Mouse (Mus musculus): Measurements from ENCODE around the gene Nbeal1. TPM values are rescaled to one million over a fixed set of nuclear protein-coding genes. Genes with fewer than 3 reads are reported as not detected.
"Not testable (repeated sequence)": the region's sequence is repeated elsewhere in the genome, so short reads cannot be mapped to it uniquely, and the experiment has no call there.

Nbeal1 gene
- total RNA-seq (2022) = 10 to 100 TPM; 23.3 to 28.3 (median 24.5) TPM

GRCm38 (mm10) chr1:60179932-60180783 is at the start of gene Nbeal1:
TSS of gene Nbeal1 (plus strand) at chr1:60180599.
- peak; percentile 94 to 98 for DNase-seq (ENCODE audit: low spot score in 2 of 2)

GRCm38 (mm10) chr1:60137346-60137745 is 43.1 kb upstream of the Nbeal1 start:
- DNase-seq (ENCODE audit: low spot score in 2 of 2) = no peak

DNA sequence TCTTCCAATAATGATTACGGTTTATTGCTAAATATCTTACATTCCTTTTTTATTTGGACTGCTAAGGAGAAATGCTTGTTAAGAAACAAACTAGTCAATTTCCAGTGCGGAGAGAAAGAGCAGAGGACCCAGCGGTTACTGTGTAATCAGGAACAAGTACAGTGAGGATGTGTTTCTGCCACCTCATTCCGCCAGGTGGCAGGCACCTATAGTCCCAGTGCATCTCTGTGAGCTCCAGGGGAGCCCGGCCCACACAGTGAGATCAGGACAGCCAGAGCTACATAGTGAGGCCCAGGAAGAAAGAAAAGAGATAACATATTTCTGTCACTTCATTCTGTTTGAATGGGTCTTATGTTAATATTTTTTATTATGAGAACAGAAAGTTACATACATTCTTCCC is 27.7 kb upstream of the Nbeal1 start:
- DNase-seq (ENCODE audit: low spot score in 2 of 2) = no peak

- no peak for DNase-seq (ENCODE audit: low spot score in 2 of 2)
These were observed 23.7 kb upstream of the Nbeal1 start for GRCm38 (mm10) chr1:60156651-60157050.

DNA sequence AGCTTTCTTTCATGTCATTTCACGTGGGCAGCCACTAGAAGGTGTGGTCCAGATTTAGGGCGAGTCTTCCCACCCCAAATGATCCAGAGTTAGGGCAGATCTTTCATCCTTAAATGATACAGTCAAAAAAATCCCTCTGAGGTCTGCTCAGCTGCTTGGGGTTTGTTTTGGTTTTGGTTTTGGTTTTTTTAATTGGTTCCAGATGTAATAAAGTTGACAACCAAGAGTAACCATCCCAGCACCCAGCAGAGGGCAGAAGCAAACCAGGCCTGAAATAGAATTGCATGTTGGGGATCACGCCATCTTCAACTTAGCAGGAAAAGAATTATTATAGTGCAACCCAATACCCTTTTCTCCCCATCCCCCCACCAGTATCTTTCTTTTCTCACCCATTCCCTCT is 22.0 kb upstream of the Nbeal1 start:
- DNase-seq (ENCODE audit: low spot score in 2 of 2) = no peak

- no peak for DNase-seq (ENCODE audit: low spot score in 2 of 2)
These were observed 16.7 kb upstream of the Nbeal1 start for GRCm38 (mm10) chr1:60163676-60164075.

GRCm38 (mm10) chr1:60169626-60170025 is 10.8 kb upstream of the Nbeal1 start:
- DNase-seq (ENCODE audit: low spot score in 2 of 2) = no peak

GRCm38 (mm10) chr1:60170251-60170650 is 10.1 kb upstream of the Nbeal1 start:
- no peak for DNase-seq (ENCODE audit: low spot score in 2 of 2)

DNA sequence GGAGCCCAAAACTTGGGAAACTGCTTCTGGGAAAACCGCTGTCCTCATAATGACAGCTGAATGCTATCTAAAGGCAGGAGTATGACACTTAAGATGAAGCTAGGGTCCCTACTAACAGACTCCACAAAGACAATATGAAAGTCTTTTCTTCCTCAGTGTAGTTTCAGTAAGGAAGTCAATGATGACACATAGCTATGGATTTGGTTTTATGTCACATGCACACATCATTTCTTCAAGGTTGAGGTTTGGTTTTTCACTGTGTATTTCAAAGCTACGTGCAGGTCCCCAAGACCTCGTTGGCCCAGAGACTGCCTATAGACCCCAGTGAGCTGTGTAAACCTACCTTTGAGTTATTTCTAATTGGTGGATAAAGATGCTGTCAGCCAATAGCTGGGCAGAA is 7.3 kb upstream of the Nbeal1 start:
- DNase-seq (ENCODE audit: low spot score in 2 of 2) = no peak

GRCm38 (mm10) chr1:60177814-60178213 is 2.6 kb upstream of the Nbeal1 start:
- DNase-seq (ENCODE audit: low spot score in 2 of 2) = not testable (repeated sequence)

DNA sequence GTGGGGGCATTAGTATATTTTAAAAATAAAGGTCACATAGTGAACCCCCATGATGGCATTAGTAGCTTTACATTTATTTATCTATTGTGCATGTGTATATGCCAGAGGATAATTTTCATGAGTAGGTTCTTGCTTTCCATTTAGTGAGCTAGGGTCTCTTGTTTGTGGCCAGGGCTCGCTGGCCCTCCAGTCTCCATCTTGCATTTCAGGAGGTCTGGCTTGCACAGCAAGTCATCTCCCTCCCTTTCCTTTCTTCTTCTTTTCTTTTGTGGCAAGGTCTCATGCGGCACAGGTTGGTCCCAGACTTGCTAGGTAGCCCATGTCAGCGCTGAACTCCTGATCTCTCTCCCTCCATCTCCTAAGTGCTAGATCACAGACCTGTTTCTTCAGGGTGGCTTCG is 1.0 kb upstream of the Nbeal1 start:
- DNase-seq (ENCODE audit: low spot score in 2 of 2) = no peak

DNA sequence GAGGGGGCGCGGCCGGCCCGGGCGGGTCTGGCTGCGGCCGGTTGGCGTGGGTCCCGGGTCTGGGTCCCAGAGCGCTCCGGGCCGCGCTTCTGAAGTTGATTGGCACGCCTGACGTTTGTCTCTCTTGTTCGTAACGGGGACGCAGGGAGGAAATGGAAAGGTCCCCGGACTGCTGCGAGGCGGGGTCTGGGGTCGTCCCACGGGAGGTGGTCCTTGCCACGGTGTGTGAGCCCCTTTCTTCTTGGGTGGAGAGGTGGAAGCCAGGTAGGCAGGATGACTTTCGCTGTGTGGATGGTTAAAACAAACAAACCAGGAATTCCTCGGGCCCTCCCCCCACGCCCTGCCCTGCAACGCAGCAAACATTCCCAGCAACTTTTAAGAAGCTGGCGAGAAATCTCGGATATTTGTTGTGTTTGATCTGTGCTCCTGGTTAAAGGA is 404 bp downstream of the Nbeal1 start:
- DNase-seq (ENCODE audit: low spot score in 2 of 2) = peak; percentile 13 to 15

GRCm38 (mm10) chr1:60188454-60188853 is 8.1 kb downstream of the Nbeal1 start:
- DNase-seq (ENCODE audit: low spot score in 2 of 2) = no peak

GRCm38 (mm10) chr1:60196813-60197212 is 16.4 kb downstream of the Nbeal1 start:
- no peak for DNase-seq (ENCODE audit: low spot score in 2 of 2)

GRCm38 (mm10) chr1:60199006-60199405 is 18.6 kb downstream of the Nbeal1 start:
- no peak for DNase-seq (ENCODE audit: low spot score in 2 of 2)

DNA sequence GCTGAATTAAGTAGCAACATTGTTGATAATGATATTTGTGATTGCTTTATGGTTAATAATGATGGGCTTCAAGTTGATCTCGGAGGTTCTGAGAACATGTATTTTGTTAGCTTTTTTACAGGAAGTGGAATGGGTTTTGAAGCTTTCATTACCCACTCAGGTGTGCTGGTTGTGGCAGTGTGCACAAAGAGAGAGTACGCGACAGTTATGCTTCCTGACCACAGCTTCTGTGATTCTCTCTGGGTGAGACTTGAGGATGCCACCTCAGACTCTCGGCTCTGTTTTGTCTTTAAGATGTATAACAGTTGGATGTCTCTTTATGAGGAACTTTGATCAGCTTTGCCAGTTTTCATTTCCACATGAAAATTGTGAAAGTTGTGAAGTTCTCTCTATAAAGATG is 55.9 kb downstream of the Nbeal1 start:
- no peak for DNase-seq (ENCODE audit: low spot score in 2 of 2)

- DNase-seq (ENCODE audit: low spot score in 2 of 2) = no peak
These were observed 60.0 kb downstream of the Nbeal1 start for GRCm38 (mm10) chr1:60240430-60240829.

DNA sequence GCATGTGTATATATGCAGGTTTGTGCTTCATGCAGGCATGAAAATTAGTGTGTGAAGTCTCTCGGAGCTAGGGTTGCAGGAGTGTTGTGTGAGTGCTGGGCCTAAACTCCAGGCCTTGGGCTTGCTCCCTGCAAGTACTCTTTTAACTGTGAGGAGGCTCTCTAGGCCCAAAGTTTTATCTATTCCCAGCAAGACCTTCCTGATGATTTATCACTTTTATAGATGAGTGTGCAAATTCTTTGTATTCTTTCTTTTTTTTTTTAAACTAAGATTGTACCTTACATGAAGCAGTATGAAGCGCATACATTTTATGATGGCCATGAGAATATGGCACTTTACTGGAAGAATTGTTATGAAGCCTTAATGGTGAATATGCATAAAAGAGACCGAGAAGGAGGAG is 87.7 kb downstream of the Nbeal1 start:
- DNase-seq (ENCODE audit: low spot score in 2 of 2) = no peak

DNA sequence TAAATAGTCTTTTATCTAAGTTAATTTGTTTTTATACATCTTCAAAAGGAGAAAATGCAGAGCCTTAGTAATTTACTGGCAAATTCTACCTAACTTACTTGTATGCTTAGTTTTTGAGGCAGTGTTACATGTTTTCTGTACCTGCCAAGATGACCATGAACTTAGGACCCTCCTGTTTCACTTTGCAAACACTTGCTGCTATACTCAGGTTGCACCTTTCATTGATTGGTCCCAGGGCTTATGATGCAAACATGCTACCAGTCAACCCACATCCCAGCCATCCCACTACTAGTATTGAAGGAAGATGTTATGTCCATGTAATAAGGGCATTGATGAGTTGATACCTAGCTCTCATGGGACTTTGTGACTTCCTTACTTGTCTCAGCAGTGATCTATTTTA is 88.9 kb downstream of the Nbeal1 start:
- no peak for DNase-seq (ENCODE audit: low spot score in 2 of 2)

DNA sequence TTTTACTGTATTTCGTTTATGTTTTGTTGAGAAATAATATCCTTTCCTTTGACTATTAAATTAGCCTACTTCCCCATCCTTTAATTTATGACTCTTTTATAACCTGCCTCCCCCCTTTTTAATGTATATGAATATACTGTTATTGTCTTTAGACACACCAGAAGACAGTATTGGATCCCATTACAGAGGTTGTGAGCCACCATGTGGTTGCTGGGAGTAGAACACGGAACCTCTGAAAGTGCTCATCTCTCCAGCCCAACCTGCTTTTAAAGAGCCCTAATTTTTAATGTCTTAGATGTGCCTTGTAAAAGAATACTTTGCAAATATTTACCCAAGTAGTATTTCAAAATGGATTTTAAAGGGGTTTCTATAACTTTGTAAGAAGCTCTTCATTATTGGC is 92.1 kb downstream of the Nbeal1 start:
- DNase-seq (ENCODE audit: low spot score in 2 of 2) = no peak

DNA sequence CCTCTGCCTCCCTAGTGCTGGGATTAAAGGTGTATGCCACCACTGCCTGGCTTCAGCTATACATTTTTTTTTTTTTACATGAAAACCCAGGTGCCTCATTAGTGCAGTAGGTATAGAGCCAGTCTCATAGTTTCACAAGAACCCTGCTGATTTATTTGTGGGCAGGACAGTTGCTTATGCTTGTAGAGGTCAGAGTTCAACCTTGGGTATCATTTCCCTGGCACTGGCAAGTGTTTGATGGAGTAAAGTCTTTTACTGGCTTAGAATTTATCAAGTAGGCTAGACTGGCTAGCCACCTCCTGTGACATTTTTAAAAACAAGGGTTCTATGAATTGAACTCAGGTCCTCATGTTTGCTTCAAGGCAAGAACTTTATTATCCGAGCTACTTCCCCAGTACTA is 113.5 kb downstream of the Nbeal1 start:
- DNase-seq (ENCODE audit: low spot score in 2 of 2) = no peak

- peak; percentile 82 to 91 for DNase-seq (ENCODE audit: low spot score in 2 of 2)
These were observed 162.6 kb downstream of the Nbeal1 start, which contains the start of gene Cyp20a1 for GRCm38 (mm10) chr1:60342808-60343629. TSS of gene Cyp20a1 (plus strand) at chr1:60343323.

All from left cerebral cortex, adult 8-10 months (tissue).